Mouse (Mus musculus): Measurements from ENCODE around the gene Tmod4.

Tmod4 gene

DNA sequence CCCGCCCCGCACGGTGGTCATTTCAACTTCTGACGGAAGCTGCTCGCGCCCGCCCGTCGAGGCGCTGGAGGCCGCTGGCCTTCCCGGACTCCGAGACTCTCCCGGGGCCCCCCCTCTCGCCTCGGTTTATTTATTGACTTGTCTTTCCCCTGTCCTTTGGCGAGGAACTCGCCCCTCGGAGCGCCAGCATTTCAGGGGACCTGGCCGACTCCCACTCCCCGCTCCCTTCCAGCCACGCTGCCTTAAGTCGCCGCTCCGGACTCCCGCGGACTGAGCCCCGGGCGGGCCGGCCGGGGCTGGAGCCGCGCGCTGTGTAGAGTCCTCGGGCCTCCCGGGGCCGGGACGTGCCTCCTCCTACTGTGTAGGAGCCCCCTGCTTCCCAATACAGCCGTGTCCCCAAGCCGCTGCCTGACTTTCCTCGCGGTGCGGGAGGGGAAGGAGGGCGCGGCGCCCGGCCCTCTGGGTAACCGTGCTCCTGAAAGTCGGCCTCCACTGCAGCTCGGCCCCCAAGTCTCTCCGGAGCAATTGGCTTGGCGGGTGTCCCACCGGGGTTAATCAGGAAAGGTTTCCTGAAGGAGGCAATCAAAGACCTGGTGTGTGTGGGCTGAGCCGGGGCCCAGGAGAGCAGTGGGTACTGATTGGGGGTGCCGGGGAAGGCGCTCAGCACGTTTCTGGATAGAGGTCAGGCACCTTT is 49.1 kb downstream of the Tmod4 start:
- DNase-seq (ENCODE audit: low spot score in 2 of 2) = no peak

DNA sequence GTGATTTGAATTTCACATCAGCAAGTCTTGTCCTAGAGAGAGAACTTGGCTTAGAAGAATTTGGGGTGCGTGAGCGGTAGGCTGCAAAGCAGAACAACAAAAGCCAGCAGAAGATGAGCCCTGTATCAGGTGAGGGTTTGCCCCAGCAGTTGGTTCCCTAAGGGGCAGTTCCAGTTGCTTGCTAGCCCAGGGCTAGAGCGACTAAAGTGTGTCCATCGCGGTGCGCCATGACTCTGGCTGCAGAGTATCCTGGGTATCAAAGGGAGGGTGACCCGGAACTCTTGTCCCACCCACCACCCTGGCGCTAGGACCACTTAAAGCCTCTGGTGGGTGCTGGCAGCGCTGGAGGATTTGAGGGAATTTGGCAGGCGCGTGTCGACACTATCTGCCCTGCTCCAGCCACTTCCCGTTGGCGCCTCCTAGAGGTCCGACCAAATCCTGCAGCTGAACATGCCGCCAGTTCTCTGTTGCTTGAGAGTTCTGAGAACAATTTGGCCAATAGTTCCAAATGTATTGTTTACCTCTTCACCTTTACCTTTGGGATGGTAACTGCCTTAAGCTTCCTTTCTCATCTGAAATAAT is 49.8 kb downstream of the Tmod4 start:
- peak; percentile 72 to 83 for DNase-seq (ENCODE audit: low spot score in 2 of 2)

DNA sequence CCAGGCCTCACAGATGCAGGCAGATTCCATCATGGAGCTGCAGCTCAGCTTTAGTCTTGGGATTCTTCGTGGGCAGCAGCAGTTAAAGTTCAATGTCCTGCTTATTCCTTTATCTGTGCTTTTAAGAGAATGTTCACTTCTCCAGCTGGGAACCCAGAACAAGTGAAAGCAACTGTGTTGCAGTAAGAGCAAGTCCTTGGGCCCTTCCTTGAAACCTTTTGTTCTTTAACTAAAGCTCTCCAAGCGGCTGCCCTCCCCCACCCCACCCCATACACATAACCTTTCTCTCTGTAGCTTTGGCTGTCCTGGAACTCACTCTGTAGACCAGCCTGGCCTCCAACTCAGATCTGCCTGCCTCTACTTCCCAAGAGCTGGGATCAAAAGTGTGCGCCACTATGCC is 52.2 kb downstream of the Tmod4 start:
- no peak for DNase-seq (ENCODE audit: low spot score in 2 of 2)

DNA sequence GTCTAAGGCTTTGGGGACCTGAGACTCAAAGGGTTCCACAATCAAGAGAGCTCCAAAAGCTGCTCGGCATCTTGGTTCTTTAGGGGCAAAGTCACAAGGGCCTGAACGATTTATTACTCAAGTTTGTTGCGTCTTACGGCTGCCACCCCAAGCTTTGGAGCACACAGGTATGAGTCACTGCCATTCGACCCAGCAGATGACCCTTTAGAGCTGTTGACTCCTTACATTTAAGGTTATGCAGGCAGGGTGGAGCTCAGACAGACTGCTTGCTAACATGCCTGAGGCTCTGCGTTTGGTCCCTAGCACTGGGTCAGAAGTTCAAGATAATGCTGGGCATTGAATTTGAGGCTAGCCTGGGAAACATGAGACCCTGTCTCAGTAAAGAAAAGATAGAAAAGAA is 53.3 kb downstream of the Tmod4 start:
- DNase-seq (ENCODE audit: low spot score in 2 of 2) = no peak
